Mouse (Mus musculus): ENCODE data around the gene Trp53i11.

The Trp53i11 gene

DNA sequence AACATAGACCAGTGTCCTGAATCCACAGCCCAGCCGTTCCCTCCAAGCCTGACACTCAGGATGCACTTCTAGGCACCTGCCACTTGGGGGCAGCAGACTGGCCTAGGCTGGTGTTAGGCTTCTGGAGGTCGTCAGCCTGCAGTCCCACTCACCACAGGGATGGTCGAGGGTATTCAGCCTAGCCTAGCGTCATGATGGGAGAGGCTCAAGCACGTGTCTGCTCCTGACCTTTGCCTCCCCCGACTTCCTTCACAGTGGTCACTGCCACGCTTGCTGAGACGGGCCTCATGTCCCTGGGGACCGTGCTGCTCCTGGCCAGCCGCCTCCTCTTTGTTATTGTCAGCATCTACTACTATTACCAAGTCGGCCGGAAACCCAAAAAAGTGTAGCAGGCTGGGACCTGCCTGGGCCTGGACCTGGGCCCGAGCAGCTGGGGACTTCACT, 12.2 kb downstream of the Trp53i11 start:
- peak; percentile 60 for DNase-seq (ENCODE audit: low spot score)

DNA sequence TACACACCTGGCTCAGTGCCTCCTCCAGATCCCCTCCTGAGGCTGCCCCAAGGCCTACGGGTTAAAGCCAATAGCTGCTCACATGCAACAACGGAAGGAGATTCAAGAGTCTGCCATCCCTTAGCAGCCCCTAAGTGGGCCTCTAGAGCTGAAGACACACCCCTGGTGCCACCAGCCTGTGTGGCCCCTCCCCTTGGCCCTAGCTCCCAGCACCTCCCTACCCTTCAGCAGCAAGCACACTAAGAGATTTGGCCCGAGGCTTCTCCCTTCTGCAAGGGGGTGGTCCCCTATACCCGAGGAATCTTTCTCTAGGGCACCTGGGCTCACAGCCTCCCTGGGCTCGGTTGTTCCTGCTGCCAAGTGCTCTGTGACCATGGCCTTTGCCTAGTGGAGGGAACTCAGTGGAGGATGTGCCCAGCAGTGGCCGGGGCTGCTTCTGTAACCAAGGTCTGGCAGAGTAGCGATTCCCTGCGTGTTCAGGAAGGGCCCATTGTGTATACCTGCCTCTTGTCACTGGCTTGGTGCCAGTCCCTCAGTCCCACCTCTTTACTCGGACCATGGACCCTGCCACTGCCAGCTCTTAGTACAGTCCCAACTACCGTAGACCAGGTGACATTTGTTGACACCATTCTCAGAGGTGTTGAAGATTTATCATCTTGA, 13.5 kb downstream of the Trp53i11 start:
- no peak for DNase-seq (ENCODE audit: low spot score)

- DNase-seq (ENCODE audit: low spot score), result no peak
These were observed 14.6 kb downstream of the Trp53i11 start for GRCm38 (mm10) chr2:93201997-93202396.

GRCm38 (mm10) chr2:93202782-93203181, 15.4 kb downstream of the Trp53i11 start:
- DNase-seq (ENCODE audit: low spot score), result no peak

GRCm38 (mm10) chr2:93203682-93204081, 16.3 kb downstream of the Trp53i11 start:
- peak; percentile 16 for DNase-seq (ENCODE audit: low spot score)

DNA sequence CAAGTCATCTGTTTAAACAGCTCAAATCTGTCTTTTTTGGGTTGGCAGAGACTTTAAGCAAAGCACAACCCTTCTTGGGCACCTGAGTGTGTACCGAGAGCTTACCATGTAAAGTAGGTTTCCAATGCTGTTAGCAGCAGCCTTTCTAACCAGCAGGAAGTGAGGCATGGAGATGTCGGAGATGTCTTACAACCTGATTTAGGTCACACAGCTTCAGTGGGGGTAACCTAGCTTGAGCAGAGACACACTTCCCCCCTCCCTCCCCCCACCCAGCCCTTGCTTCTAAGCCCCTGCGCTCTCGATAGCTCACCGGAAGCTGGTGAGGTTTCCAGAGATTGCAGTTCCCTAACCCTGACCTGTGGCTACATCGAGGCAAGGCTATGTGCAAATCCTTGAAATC, 17.2 kb downstream of the Trp53i11 start:
- DNase-seq (ENCODE audit: low spot score), result no peak

- DNase-seq (ENCODE audit: low spot score), result no peak
These were observed 18.8 kb downstream of the Trp53i11 start for GRCm38 (mm10) chr2:93206126-93206525.

DNA sequence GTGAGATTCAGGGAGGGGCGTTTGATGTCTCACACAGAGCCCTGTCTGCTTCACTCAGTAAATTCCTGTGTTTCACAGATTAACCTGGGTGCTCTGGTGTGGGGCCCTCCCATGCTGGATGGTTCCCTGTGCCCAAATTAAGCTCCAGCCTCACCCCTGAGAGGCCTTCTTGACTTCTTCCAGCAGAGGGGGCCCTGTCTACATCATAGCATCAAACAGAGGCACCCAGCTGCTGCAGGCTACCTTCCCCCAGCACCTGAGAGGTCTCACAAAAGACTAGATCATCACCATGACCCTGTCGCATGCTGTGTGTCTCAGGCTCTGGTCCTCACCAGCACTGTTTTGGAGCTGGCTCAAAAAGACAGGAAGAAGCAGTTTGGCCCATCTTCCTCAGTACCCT, 25.0 kb downstream of the Trp53i11 start:
- no peak for DNase-seq (ENCODE audit: low spot score)

DNA sequence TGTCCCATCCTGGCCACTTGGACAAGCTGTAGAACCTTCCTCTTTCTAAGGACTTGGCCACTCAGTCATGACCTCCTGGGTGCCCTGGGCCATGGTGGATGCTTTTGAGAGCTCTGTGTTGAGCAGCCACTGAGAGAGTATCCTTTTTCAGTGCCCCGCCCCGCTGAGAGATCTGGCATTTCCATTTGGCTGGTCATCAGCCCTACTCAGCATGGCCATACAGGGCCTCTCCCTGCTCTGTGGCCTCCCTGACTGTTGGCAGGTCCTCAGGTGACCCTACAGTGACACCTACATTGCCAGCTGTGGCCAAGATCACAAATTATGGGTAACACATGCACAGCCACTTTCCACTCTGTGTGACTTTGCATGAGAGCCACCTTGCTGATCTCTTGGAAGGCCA, 25.5 kb downstream of the Trp53i11 start:
- no peak for DNase-seq (ENCODE audit: low spot score)

DNA sequence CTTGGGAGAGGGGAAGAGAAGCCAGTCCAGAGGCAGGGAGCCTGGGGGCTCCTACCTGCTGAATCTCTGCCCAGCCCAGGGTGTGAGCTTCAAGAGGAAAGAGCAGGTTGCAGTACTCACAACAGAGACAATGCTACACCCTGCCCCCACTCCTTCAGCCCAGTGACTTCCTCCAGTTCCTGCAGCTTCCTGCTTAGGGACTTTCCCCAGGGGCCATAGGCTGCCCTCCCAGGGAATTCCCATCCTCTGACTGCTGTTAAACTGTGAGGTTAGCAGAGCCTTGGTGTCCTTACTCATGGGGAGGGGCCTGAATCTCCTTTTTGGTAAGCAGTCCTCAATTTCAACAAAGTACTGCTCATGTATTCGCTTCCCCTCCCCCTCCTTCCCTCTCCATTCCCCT, 26.8 kb downstream of the Trp53i11 start:
- no peak for DNase-seq (ENCODE audit: low spot score)

- no peak for DNase-seq (ENCODE audit: low spot score)
These were observed 28.4 kb downstream of the Trp53i11 start for GRCm38 (mm10) chr2:93215790-93216189.

DNA sequence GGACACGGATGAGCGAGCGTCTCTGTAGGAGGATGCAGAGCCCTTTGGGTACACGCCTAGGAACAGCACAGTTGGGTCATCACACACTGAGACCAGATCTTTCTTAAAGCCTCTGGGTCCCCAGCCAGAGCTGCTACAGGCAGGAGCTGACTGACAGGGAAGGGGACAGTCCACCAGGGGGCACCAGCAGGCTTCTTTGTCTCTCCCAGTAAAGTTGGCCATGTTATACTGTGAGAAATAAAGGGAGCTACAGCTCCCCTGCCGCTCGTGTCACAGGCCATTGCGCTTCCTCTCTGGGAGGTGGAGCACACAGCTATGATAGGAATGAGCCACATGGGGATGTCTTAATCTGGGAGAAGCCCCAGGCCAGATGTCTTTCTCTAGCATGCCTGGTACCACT, 29.7 kb downstream of the Trp53i11 start:
- peak; percentile 87 for DNase-seq (ENCODE audit: low spot score)

DNA sequence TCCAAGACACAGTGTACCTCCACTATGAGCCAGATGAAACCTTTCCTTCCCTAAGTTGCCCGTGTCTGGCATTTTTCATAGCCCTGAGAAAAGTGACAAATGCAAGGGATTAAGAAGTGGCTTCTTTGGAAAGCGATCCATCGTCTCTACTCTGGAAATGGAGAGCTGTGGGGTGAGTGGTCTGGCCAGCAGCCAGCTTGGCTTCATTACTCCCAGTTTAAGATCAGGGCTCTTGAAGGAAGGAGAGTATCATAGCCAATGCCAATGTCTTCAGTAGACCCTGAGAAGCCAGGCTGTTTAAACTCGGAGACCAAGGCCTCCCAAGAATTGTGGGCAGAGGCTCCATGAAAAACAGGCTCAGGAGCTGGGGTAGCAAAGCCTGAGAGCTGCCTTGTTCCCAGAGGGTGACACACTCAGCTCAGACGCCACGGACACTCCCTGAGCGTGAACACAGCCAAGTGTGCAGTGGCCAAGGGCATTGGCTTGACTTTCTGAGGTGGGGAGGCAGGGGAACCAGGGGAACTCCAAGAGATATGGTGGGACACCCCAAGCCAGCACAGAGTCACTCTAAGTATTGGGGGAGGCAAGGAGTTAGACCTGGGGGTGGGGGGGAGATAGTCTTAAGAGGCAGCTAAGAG, 31.1 kb downstream of the Trp53i11 start:
- no peak for DNase-seq (ENCODE audit: low spot score)

DNA sequence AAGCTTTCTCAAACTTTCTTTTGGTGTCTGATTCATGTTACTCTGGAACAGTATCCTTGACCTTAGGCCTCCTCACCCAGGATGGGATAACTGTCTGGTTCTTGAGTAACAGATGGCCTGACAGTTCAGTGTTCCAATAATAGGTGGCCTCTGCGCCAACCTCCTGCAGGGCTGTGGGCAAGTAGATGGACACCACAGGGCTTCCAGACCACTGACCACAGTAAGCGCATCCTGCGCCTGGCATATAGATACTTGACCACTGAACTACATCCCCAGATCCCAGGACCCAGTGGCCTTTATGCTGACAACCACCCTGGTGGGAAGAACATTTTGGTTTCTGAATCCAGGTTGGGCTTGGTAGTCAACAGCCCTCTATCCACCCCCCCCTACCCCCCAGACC, 32.2 kb downstream of the Trp53i11 start:
- DNase-seq (ENCODE audit: low spot score), result no peak

DNA sequence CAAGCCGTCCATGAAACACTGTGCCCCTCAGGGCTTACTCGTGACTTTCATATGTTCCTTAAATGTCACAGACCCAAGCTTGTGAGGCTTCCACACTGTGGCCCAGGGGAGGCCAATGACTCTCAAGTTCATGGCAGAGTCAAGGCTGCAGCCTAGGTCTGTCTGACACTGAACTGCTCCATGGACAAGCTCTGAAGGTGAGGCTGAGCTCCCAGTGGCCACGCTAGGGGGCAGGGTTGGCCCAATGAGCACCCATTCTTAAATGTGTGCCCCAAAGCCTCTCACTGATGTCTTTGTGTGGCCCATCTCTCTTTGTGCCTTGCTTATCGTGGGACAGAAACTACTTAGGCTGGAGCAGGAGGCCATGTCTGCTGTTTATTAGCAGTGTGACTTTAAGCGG, 33.1 kb downstream of the Trp53i11 start:
- DNase-seq (ENCODE audit: low spot score), result no peak

GRCm38 (mm10) chr2:93223463-93223862, 36.1 kb downstream of the Trp53i11 start:
- no peak for DNase-seq (ENCODE audit: low spot score)

DNA sequence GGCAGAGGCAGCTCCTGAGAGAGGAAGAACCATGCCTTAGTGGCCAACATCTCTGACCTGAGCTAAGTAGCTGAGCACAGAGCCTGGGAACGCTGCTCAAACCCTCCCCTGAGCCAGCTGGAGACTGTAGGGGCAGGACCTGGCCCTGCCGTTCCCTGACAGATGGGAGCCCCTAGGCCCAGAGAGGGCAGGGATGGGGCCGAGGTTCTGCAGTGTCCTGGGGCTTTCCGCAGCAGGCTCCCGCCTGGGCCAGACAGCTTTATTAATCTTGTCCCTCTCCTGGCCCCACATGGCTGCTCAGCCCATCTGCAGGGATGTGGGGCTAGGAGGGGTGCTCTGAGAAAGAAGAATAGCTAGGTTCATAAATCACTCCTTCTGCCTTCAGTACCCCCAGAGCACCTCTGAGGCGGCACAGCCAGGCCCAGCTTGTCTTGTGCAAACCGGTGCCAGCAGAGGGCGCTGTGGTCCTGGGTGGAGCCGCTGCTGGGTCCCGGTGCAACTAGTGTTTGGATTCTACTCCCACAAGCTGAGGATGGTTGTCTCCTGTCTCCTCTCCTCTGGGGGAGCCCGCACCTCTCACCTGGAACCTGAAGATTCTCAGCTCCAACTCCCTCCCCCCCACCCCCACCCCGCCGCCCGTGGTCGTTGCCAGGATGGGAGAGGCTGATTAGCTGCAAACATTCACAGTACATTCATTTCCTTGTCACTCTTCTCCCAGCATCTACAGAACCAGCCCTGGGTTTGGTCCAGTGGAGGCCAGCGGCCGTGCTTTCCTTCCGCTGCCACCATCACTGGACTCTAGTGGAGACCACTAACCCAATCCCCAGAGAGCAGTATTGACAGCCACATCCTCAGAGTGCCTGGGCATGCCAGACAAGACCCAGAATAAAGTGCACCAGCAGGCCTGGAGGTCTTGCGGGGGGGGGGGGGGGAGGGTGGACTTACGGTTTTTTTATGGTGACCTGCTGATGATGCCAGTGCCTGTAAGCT, 39.6 kb downstream of the Trp53i11 start:
- DNase-seq (ENCODE audit: low spot score), result peak; percentile 12

DNA sequence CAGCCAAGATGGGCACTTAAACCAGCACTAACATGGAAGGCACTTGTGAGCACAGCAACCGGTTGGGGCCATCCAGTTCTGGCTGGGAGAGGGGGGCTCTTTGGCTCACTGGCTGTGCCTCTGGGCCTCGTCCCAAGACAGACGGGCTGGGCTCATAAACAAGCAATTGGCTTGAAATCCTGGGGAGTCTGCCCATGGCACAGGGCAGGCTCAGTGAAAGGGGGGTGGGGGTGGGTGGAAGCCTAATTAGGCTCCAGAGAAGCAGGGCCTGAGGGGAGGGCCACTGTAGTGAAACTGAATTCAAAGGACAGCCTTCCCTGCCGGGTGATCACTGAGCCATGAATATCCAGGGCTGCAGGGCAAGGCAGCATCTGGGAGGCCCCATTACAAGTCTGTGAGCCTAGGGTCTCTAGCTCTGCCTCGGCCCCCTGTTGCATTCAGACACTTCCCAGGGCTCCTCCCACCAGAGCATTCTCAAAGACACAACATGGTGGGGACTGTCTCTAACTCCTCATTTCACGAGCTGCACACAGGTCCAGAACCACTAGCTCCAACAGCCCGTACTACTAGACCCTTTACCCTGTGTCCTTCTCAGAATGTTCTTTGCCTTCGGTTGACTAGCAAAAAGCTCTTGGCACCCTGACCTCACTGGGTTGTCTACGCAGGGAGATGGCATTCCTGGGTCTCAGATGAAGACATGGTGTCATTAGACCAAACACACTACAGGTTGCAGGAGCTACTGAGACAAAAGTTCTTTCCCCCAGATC, 40.5 kb downstream of the Trp53i11 start:
- DNase-seq (ENCODE audit: low spot score), result no peak

GRCm38 (mm10) chr2:93228480-93228824, 41.1 kb downstream of the Trp53i11 start:
- DNase-seq (ENCODE audit: low spot score), result no peak

DNA sequence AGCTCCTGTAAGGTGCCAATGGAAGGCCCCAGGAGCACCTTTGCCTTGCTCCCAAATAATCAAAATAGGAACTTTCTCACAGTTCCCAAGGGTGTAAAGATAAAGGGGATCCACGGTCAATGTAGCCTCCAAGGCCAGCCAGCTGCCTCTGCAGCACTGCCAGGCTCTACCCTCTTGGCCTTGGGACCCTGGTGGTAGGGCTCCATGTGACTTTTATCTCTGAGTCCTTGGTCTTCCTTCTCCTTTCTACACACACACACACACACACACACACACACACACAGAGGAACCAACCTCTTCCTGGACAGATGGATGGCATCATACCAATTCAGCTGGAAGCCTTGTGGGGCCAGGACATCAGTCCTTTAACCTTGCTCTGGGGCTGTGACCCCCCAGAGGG, 44.8 kb downstream of the Trp53i11 start:
- no peak for DNase-seq (ENCODE audit: low spot score)

GRCm38 (mm10) chr2:93237055-93237454, 49.7 kb downstream of the Trp53i11 start:
- DNase-seq (ENCODE audit: low spot score), result no peak

DNA sequence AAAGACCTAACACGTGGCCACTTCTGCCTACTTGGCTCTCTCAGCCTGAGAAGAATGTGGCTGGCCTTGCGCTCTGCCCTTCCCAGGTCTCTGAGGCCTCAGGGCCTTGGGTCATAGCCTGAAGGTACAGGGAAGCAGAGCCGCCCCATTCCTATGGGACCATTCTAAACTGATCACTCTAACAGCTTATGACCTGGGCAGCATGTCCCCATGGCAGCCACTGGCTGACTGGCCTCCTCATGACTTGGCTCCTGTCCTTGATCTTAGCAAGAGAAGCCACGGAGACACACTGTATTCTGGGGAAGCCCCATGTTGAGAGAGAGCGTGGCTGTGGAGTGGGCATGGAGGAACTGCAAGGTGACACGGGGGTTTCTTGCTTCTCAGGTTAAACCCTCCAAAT, 51.5 kb downstream of the Trp53i11 start:
- DNase-seq (ENCODE audit: low spot score), result no peak
